Mouse (Mus musculus) limb, embryonic 15.5 days (tissue): Measurements from ENCODE around the gene Fam217a. TPM values are rescaled to one million over a fixed set of nuclear protein-coding genes. Genes with fewer than 3 reads are reported as not detected.
"Not testable (repeated sequence)": the region's sequence is repeated elsewhere in the genome, so short reads cannot be mapped to it uniquely, and the experiment has no call there.

Experiments used
- ATAC-seq: fragments of 200-750 bp; cut with Nextera tagmentation; 2 replicates; pipeline ENCODE4 v1.8.0; 2017; ENCODE audit warnings: low read depth, moderate TSS enrichment; ENCODE audit not compliant: insufficient number of reproducible peaks, low FRiP score, low TSS enrichment
- H3K27ac ChIP-seq: fragments of 300-500 bp; sonication (generic); 2 replicates; pipeline ENCODE4 v1.5.1; 2015; ENCODE audit warnings: moderate library complexity, mild to moderate bottlenecking, inconsistent platforms
- H3K27me3 ChIP-seq: fragments of 300-500 bp; sonication (generic); 2 replicates; pipeline ENCODE4 v1.6.1; 2015; ENCODE audit warnings: inconsistent platforms
- H3K36me3 ChIP-seq: fragments of 300-500 bp; sonication (generic); 2 replicates; pipeline ENCODE4 v1.6.1; 2015; ENCODE audit warnings: inconsistent platforms
- H3K4me1 ChIP-seq: fragments of 300-500 bp; sonication (generic); 2 replicates; pipeline ENCODE4 v1.6.1; 2015; ENCODE audit warnings: inconsistent platforms
- H3K4me2 ChIP-seq: fragments of 300-500 bp; sonication (generic); 2 replicates; pipeline ENCODE4 v1.6.1; 2015; ENCODE audit warnings: mild to moderate bottlenecking, inconsistent platforms
- H3K4me3 ChIP-seq: fragments of 300-500 bp; sonication (generic); 2 replicates; pipeline ENCODE4 v1.5.1; 2015; ENCODE audit warnings: mild to moderate bottlenecking, inconsistent platforms
- H3K9ac ChIP-seq: fragments of 300-500 bp; sonication (generic); 2 replicates; pipeline ENCODE4 v1.6.1; 2015; ENCODE audit warnings: inconsistent platforms
- H3K9me3 ChIP-seq: fragments of 300-500 bp; sonication (generic); 2 replicates; pipeline ENCODE4 v1.6.1; 2016; ENCODE audit warnings: inconsistent platforms
- WGBS: fragments of 180-500 bp; shearing (Covaris S2); methylation state at CpG from one replicate; pipeline ENCODE4 v1.1.7; 2015; 5-methylcytosine and 5-hydroxymethylcytosine counted together
- polyA plus RNA-seq: library from polyadenylated mRNA; unstranded; fragments of >200 nt; fragmentation: Nextera tagmentation; extraction: Ambion mirVana; gene quantifications from 2 replicates; pipeline ENCODE4 v1.2.1, GENCODE M21; 2015

Fam217a gene
- 0.40 and 0.77 TPM in 2 replicates for polyA plus RNA-seq

GRCm38 (mm10) chr13:34924210-34924609 is at the start of gene Fam217a, which contains the start of gene 4933417A18Rik:
TSS of gene Fam217a (minus strand) at chr13:34924310.
TSS of gene 4933417A18Rik (plus strand) at chr13:34924409.
- H3K4me3 ChIP-seq = no peak within 1 kb of the TSS
- H3K27me3 ChIP-seq = no peaks in the 10 kb centered on the region
- H3K36me3 ChIP-seq = no peaks in the 10 kb centered on the region
- WGBS = 83% methylated on average over 4 of the region's 4 CpGs
- 0 out of 2 replicates have a peak, but pooled peaks cover 2% of the 10 kb centered on the region for H3K4me1 ChIP-seq
- no peak within 1 kb of the TSS for H3K27ac ChIP-seq
- ATAC-seq = no peak
- H3K4me2 ChIP-seq = no peak within 1 kb of the TSS
- no peak within 1 kb of the TSS for H3K9ac ChIP-seq
- H3K9me3 ChIP-seq = no peaks in the 10 kb centered on the region

GRCm38 (mm10) chr13:34973770-34974169 is 49.7 kb upstream of the Fam217a start:
- no peak for ATAC-seq
- WGBS = 56% methylated on average over 1 of the region's 1 CpGs

GRCm38 (mm10) chr13:34973149-34973548 is 49.0 kb upstream of the Fam217a start:
- Histone ChIP-seq H3K36me3 (peaks cover 14% of the 10 kb centered on the region), H3K9me3 (no peaks in the 10 kb centered on the region), H3K27me3 (no peaks in the 10 kb centered on the region), H3K9ac (no peak overlapping the region), H3K4me2 (no peak overlapping the region), H3K4me1 (no peaks in the 10 kb centered on the region), H3K4me3 (no peak overlapping the region), H3K27ac (no peak overlapping the region)
- WGBS = 30% methylated on average over 1 of the region's 1 CpGs
- no peak for ATAC-seq

More at GRCm38 (mm10) chr13:34973770-34974169, 49.7 kb upstream of the Fam217a start:
- Histone ChIP-seq H3K4me2 (no peak overlapping the region), H3K27ac (no peak overlapping the region), H3K36me3 (peaks cover 20% of the 10 kb centered on the region), H3K9ac (no peak overlapping the region), H3K27me3 (no peaks in the 10 kb centered on the region), H3K9me3 (no peaks in the 10 kb centered on the region), H3K4me3 (no peak overlapping the region), H3K4me1 (no peaks in the 10 kb centered on the region)

- not testable (repeated sequence) for H3K4me2 ChIP-seq, H3K9ac ChIP-seq, H3K36me3 ChIP-seq, H3K4me1 ChIP-seq, ATAC-seq, H3K9me3 ChIP-seq, H3K27ac ChIP-seq, H3K27me3 ChIP-seq, H3K4me3 ChIP-seq
These were observed 48.3 kb upstream of the Fam217a start for GRCm38 (mm10) chr13:34972456-34972855.

- H3K4me1 ChIP-seq = peaks cover 13% of the 10 kb centered on the region
- H3K4me3 ChIP-seq, H3K36me3 ChIP-seq, ATAC-seq, H3K4me2 ChIP-seq, H3K27ac ChIP-seq, H3K9me3 ChIP-seq, H3K9ac ChIP-seq: not testable (repeated sequence)
- H3K27me3 ChIP-seq = peaks cover 16% of the 10 kb centered on the region; the same call in 1 of the 2 replicates
- WGBS = 68% methylated on average over 9 of the region's 9 CpGs
These were observed 41.5 kb upstream of the Fam217a start for GRCm38 (mm10) chr13:34965647-34966046.

GRCm38 (mm10) chr13:34964866-34965265 is 40.8 kb upstream of the Fam217a start:
- H3K4me2 ChIP-seq = peak overlapping the region; percentile 75
- peaks cover 16% of the 10 kb centered on the region; the same call in 1 of the 2 replicates for H3K27me3 ChIP-seq
- H3K4me3 ChIP-seq = peak overlapping the region; percentile 49
- H3K27ac ChIP-seq = no peak overlapping the region
- 8% methylated on average over 5 of the region's 5 CpGs for WGBS
- no peak overlapping the region for H3K9ac ChIP-seq
- no peaks in the 10 kb centered on the region for H3K36me3 ChIP-seq
- ATAC-seq = no peak
- peaks cover 13% of the 10 kb centered on the region for H3K4me1 ChIP-seq
- H3K9me3 ChIP-seq = no peaks in the 10 kb centered on the region

GRCm38 (mm10) chr13:34964419-34964818 is 40.3 kb upstream of the Fam217a start:
- no peak for ATAC-seq
- peaks cover 16% of the 10 kb centered on the region; the same call in 1 of the 2 replicates for H3K27me3 ChIP-seq
- peak overlapping the region; percentile 75 for H3K4me2 ChIP-seq
- no peaks in the 10 kb centered on the region for H3K9me3 ChIP-seq
- WGBS = 5% methylated on average over 14 of the region's 14 CpGs
- H3K4me1 ChIP-seq = peaks cover 13% of the 10 kb centered on the region
- no peak overlapping the region for H3K27ac ChIP-seq
- H3K9ac ChIP-seq = no peak overlapping the region
- H3K4me3 ChIP-seq = peak overlapping the region; percentile 49
- no peaks in the 10 kb centered on the region for H3K36me3 ChIP-seq

GRCm38 (mm10) chr13:34963511-34964397 is 39.6 kb upstream of the Fam217a start, which contains the start of gene Eci3:
TSS of gene Eci3 (minus strand) at chr13:34963810.
- H3K9ac ChIP-seq = no peak within 1 kb of the TSS
- H3K4me3 ChIP-seq = peak within 1 kb of the TSS; percentile 49
- ATAC-seq = peak; percentile 63; the same call in 1 of the 2 replicates
- no peak within 1 kb of the TSS for H3K27ac ChIP-seq
- peaks cover 13% of the 10 kb centered on the region for H3K4me1 ChIP-seq
- no peaks in the 10 kb centered on the region for H3K9me3 ChIP-seq
- H3K36me3 ChIP-seq = no peaks in the 10 kb centered on the region
- peak within 1 kb of the TSS; percentile 75 for H3K4me2 ChIP-seq
- 3% methylated on average over 32 of the region's 32 CpGs for WGBS
- peaks cover 16% of the 10 kb centered on the region; the same call in 1 of the 2 replicates for H3K27me3 ChIP-seq

GRCm38 (mm10) chr13:34960996-34961770 is 37.1 kb upstream of the Fam217a start:
- H3K9ac ChIP-seq = no peak overlapping the region
- H3K4me3 ChIP-seq = no peak overlapping the region
- no peaks in the 10 kb centered on the region for H3K9me3 ChIP-seq
- peaks cover 16% of the 10 kb centered on the region; the same call in 1 of the 2 replicates for H3K27me3 ChIP-seq
- H3K36me3 ChIP-seq = no peaks in the 10 kb centered on the region
- WGBS = 85% methylated on average over 4 of the region's 4 CpGs
- peaks cover 13% of the 10 kb centered on the region for H3K4me1 ChIP-seq
- no peak for ATAC-seq
- no peak overlapping the region for H3K4me2 ChIP-seq
- no peak overlapping the region for H3K27ac ChIP-seq

GRCm38 (mm10) chr13:34958158-34958557 is 34.0 kb upstream of the Fam217a start:
- not testable (repeated sequence) for H3K27me3 ChIP-seq, ATAC-seq, H3K36me3 ChIP-seq, H3K9me3 ChIP-seq, H3K4me1 ChIP-seq, H3K9ac ChIP-seq, H3K27ac ChIP-seq, H3K4me3 ChIP-seq, H3K4me2 ChIP-seq
- 63% methylated on average over 3 of the region's 3 CpGs for WGBS

GRCm38 (mm10) chr13:34956901-34957300 is 32.8 kb upstream of the Fam217a start:
- WGBS = 86% methylated on average over 4 of the region's 4 CpGs
- ATAC-seq = no peak
- H3K36me3 ChIP-seq = no peaks in the 10 kb centered on the region

More at GRCm38 (mm10) chr13:34956901-34957300, 32.8 kb upstream of the Fam217a start:
- Histone ChIP-seq H3K27ac (no peak overlapping the region), H3K9ac (no peak overlapping the region), H3K27me3 (no peaks in the 10 kb centered on the region), H3K4me2 (no peak overlapping the region), H3K9me3 (no peaks in the 10 kb centered on the region), H3K4me1 (no peaks in the 10 kb centered on the region), H3K4me3 (no peak overlapping the region)
